Mouse (Mus musculus) mature B cell (primary cell): ENCODE measurements around the gene Stxbp4.

Experiments used
- in situ Hi-C: fragments of 300-500 bp; cut with MboI; formaldehyde crosslinking; loops from 2 replicates; pipeline ENCODE4 v1.14.3; 2019

Gene Stxbp4

GRCm38 (mm10) chr11:90637440-90638311 is at the start of gene Stxbp4, which contains the start of gene Cox11:
Gene Stxbp4 (minus strand): TSS chr11:90638084.
Gene Cox11 (plus strand): TSS chr11:90638173.
- in situ Hi-C loops, result loop anchor here (25.0 kb wide), 1 partner anchor 650 kb away; no protein-coding TSS in a partner anchor

DNA sequence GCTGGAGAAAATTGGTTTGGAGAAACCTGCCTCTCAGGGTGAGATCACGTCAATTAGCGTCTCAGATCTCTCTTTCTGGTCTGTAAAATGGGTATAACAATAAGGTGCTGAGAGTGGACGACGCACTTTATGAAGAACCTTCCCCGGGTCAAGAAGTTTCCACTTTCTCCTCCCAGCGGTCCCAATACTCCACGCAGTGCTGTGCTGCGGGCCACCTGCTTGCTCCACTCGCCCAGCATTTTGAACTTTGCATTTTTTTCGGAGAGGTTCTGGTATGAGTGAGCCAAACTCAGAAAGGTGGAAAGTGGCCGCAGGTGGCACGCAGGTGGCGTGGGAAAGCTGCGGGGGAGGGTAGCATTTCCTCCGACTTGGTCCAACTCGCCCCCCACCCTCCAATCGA is 49.2 kb upstream of the Stxbp4 start:
- in situ Hi-C loops, result no loop called here

- in situ Hi-C loops, result no loop called here
These were observed 48.6 kb upstream of the Stxbp4 start for GRCm38 (mm10) chr11:90686287-90687025.

- in situ Hi-C loops, result no loop called here
These were observed 47.3 kb upstream of the Stxbp4 start for GRCm38 (mm10) chr11:90685196-90685595.

DNA sequence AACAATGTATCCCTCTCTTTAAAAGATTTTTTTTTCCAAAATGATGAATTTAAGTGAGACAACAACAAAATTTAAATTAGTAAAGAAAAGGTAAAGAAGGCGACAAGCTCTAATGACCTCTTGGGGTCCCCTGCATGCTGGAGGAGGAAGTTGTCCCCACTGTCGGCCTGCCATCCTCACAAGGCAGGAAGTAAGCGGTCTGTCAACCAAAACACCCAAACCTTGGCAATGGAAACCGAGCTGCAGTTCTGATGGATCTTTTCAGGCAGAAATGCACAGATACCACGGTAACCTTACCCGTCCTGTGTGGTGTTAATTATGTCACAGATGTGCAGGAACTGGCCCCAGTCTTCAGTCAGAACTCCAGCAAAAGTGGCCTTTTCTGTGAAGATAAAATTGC is 46.9 kb upstream of the Stxbp4 start:
- in situ Hi-C loops, result no loop called here

DNA sequence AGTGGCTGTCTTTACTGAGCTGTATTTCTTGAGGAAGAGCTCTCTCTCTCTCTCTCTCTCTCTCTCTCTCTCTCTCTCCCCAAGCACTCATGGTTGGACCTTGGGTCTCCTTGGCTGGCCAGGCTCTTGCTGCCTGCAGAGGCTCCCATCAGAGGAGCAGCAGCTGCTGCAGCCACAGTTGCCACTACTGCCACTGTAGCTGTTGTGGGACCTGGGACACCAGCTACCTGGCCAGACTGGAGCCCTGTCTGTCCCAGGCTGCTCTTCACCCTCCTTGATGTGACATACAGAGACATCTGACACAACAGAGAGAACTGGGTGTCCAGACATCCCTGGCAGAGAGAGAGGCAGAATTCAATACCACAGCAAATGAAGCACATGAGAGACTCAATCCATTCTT is 43.3 kb upstream of the Stxbp4 start:
- in situ Hi-C loops, result no loop called here

GRCm38 (mm10) chr11:90678582-90678981 is 40.7 kb upstream of the Stxbp4 start:
- in situ Hi-C loops, result no loop called here

DNA sequence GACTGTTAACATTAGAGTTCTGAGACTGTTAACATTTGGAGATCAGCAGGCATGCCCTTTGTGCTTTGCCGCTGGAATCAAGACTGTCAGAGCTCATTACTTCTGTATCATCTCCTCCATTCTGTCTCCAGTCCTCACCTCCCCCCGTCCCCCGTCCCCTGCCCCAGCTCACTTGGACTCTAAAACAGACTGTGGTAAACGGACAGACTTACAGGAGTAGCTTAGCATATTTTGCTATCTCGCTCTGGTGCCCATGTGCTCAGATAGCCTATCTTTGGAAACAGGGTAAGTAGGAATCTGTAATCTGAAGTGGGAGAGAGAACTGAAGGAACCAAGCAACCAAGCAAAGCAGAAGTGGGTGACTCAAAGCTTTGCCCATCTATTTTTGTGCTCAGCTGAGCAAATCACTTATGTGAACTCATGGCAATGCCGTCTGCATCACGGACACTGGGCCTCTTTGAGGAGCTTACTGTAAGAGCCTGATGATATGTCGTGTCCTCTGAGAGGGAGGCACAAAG is 39.9 kb upstream of the Stxbp4 start:
- in situ Hi-C loops, result no loop called here

DNA sequence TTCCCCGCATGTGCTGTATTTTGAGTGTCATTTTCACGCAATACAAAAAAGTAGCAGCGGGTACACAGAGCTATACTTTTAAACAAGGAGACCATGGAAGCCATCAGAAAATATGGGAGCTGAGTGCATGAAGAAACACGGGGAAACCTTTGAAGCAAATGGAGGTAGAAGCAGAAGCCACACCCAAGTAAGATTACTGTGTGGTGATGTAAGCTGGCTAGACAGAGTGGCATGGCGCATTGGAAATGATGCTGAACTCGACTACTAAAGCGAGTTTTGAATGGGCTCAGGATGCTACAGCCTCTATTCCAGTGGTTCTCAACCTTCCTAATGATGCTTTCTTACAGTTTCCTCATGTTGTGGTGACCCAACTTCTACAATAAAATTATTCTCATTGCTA is 39.1 kb upstream of the Stxbp4 start:
- in situ Hi-C loops, result no loop called here

DNA sequence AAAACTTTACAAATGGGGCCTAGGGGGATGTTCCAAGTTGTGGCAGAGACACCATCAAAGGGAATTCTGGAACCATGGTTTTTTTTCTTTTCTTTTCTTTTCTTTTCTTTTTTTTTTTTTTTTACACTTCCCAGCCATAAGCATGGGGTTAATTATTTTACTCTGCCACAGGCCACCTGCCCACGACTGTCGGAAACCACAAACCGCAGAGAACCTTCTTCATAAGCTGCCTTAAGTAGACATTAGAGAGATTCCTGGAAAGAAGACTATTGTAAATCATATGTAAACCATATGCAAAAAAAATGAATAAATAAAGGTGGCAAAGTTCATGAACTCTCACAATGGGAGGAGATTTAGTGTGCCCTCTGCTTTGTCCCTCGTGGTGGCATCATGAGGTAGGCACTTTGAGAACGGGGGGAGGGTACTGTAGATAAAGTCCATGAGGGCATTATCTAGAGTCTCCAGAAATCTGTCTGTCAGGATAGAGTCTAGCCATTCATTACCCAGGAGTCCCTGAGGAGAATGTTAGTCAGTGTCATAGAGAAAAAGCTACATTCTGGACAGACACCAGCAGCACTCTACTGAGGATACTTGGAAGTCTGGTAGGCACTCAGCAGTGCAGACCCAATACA is 37.7 kb upstream of the Stxbp4 start:
- in situ Hi-C loops, result no loop called here

DNA sequence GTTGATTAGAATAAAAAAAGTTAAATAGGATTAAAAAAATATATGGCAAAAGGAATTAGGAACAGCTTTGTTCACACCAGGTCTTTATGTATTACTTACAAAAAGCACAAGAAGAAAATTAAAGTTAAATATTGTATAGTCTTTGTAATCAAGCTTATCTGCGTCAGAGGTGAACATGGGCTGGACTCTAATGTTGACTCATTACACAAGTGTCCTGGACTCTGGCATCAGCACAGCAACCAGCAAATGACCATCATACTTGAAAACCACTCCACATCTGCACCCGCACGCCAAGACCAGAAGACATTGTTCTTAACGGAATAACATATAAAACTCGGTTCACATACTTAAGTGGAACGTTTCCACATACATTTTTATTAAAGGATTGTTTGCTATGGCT is 29.4 kb upstream of the Stxbp4 start:
- in situ Hi-C loops, result no loop called here

DNA sequence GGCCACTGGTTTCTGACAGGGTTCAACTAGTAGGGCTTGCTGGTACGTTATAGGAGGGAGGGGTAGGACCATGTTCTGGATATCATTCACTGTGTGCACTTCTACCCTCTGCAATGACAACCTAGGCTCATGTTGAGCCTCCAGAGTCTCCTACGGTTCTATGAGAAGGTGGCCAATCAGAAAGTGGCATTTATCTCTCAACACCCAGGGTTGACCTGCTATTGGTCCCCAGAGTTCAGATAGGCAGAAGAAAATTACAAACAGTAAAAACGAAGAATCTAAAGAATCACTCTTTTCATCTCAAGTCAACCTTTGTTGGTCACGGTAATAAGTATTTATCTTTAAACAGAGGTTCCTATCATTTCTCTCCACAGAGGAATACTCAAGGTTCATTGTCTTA is 29.0 kb upstream of the Stxbp4 start:
- in situ Hi-C loops, result no loop called here

- in situ Hi-C loops, result no loop called here
These were observed 28.4 kb upstream of the Stxbp4 start for GRCm38 (mm10) chr11:90666144-90666757.

- in situ Hi-C loops, result no loop called here
These were observed 27.3 kb upstream of the Stxbp4 start for GRCm38 (mm10) chr11:90665161-90665560.

- in situ Hi-C loops, result no loop called here
These were observed 26.6 kb upstream of the Stxbp4 start for GRCm38 (mm10) chr11:90664345-90664986.

DNA sequence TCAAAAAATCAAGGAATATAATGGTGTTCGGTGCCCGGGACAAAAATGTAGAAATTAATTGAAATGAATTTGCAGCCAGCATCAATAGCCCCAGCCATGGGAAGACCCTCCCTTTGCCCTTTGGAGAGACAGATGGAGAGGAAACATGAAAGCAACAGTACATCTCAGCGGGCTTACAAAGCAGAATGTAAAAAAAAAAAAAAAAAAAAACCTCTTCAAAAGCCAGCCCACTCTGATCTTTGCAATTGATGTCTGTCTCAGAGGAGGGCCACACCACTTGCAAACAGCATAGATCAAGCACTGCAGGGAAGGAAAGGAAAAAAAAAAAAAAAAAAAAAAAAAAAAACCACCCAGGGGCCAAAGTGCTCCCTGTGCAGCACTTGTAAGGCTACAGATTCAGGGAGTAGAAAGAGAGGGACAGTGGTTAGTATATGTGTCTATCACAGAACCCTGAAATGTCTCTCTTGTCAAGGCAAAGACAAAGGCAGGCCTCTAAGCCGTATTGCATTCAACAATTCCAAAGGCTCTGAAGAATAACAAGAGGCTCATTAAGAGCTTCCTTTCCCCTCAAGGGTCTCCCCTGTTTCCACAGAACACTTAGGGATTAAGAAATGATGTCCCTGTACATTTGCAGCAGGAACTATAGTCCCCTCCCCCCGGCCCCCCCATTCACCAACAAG is 25.9 kb upstream of the Stxbp4 start:
- in situ Hi-C loops, result no loop called here

DNA sequence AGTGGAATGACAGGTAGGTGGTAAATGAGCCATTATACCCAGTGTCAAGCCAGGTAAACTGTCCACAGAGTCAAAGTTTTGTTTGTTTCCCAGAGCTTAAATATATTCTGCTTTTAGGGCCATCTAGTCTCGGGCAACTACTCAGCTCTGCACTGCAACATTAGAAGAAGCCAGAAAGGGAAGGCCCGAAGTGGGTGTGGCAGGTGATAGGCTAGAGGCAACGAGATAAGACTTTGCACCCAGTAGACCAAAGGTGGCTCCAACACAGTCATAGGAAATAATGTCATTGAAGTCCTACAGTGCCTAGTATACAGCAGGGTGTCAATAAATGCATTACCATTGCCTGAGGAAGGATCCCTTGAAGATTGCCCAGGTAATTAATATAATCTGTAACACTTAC is 25.2 kb upstream of the Stxbp4 start:
- in situ Hi-C loops, result no loop called here

GRCm38 (mm10) chr11:90660662-90661061 is 22.8 kb upstream of the Stxbp4 start:
- in situ Hi-C loops, result no loop called here

GRCm38 (mm10) chr11:90657527-90657926 is 19.6 kb upstream of the Stxbp4 start:
- in situ Hi-C loops, result no loop called here

GRCm38 (mm10) chr11:90652603-90653002 is 14.7 kb upstream of the Stxbp4 start:
- in situ Hi-C loops, result no loop called here
